Mouse (Mus musculus): Measurements from ENCODE around the gene Bid. TPM values are rescaled to one million over a fixed set of nuclear protein-coding genes. Genes with fewer than 3 reads are reported as not detected.

The Bid gene
- polyA plus RNA-seq, 1 experiment from 2014 or later = 17.5 TPM

DNA sequence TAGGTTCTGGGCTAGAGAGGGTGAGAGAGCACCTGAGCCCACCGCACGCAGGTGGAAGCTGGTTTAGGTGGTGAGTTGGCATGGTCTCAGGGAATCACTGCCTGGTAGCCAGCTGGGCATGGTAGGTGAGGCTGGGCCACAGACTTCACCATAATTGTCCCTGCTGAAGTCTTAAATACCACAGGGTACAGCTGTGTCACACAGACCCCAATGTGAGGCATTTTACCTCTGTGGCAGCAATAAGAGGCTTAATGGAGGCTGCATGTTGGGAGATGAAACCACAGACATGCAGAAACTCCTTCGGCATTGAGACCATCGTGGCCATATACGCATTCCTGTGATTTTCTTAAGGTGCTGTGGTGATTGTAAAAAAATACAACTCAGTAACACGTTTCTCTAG lies 35.8 kb upstream of the Bid start:
- WGBS = 92% methylated on average over 6 of the region's 6 CpGs
- no peak for DNase-seq (ENCODE audit: low spot score)
- no peak for ATAC-seq (ENCODE audit: insufficient read depth, low FRiP score, low TSS enrichment)
- Histone ChIP-seq H3K4me3 (ENCODE audit: low read depth, low read length) (no peak overlapping the region), H3K27ac (ENCODE audit: low read depth, low read length) (no peak overlapping the region), H3K4me1 (ENCODE audit: control insufficient read depth, insufficient read depth, low read length) (no peaks in the 10 kb centered on the region), H3K36me3 (ENCODE audit: control insufficient read depth, insufficient read depth, low read length) (no peaks in the 10 kb centered on the region), H3K27me3 (ENCODE audit: control insufficient read depth, insufficient read depth, low read length) (no peaks in the 10 kb centered on the region), H3K9ac (ENCODE audit: low read length) (no peak overlapping the region), H3K9me3 (ENCODE audit: control insufficient read depth, low read length) (no peaks in the 10 kb centered on the region), H3K4me2 (ENCODE audit: low read depth) (no peak overlapping the region)

DNA sequence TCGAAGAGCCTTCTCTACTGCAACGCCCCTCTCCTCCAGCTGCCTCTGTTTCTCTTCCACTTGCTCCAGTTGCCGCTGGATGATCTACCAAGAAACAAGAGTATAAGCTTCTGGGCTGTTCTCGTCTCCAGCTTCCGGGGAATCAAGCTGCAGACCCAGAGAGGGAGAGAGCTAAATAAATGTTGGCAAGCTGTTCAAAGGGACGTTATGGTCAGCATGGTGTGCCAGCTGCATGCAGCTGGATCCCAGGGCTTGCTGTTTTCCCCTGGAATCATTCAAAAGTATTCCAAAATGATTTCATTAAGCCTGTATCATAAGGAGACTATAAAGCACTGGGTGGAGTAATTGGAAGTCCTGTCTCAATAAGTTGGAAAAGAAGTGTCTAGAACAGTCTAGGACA lies 34.7 kb upstream of the Bid start:
- Histone ChIP-seq H3K4me2 (ENCODE audit: low read depth) (no peak overlapping the region), H3K27me3 (ENCODE audit: control insufficient read depth, insufficient read depth, low read length) (no peaks in the 10 kb centered on the region), H3K27ac (ENCODE audit: low read depth, low read length) (no peak overlapping the region), H3K4me1 (ENCODE audit: control insufficient read depth, insufficient read depth, low read length) (no peaks in the 10 kb centered on the region), H3K9ac (ENCODE audit: low read length) (no peak overlapping the region), H3K9me3 (ENCODE audit: control insufficient read depth, low read length) (no peaks in the 10 kb centered on the region), H3K4me3 (ENCODE audit: low read depth, low read length) (no peak overlapping the region), H3K36me3 (ENCODE audit: control insufficient read depth, insufficient read depth, low read length) (no peaks in the 10 kb centered on the region)
- no peak for ATAC-seq (ENCODE audit: insufficient read depth, low FRiP score, low TSS enrichment)
- 91% methylated on average over 6 of the region's 6 CpGs for WGBS
- no peak for DNase-seq (ENCODE audit: low spot score)

DNA sequence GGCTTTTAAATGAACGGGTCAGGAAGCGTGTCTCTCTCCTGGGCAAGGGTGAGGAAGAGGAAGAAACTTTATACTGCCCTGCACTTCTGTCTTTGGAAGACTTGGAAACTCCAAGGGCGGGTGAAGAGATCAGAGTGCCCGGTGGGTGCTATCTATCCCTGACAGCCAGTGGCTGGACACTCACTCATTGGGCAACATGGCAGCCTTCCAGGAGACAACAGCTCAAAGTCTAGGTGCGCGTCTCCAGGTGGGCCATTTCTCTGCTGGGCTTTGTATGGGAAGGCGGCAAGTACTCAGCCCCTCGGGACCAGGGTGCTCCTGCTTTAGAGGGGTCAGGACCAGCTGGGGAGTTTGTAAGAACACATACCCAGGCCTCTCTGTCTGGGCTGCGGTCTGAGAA lies 28.9 kb upstream of the Bid start:
- Histone ChIP-seq H3K4me2 (ENCODE audit: low read depth) (no peak overlapping the region), H3K36me3 (ENCODE audit: control insufficient read depth, insufficient read depth, low read length) (no peaks in the 10 kb centered on the region), H3K4me1 (ENCODE audit: control insufficient read depth, insufficient read depth, low read length) (no peaks in the 10 kb centered on the region), H3K27me3 (ENCODE audit: control insufficient read depth, insufficient read depth, low read length) (no peaks in the 10 kb centered on the region), H3K9ac (ENCODE audit: low read length) (no peak overlapping the region), H3K9me3 (ENCODE audit: control insufficient read depth, low read length) (no peaks in the 10 kb centered on the region), H3K27ac (ENCODE audit: low read depth, low read length) (no peak overlapping the region), H3K4me3 (ENCODE audit: low read depth, low read length) (no peak overlapping the region)
- no peak for ATAC-seq (ENCODE audit: insufficient read depth, low FRiP score, low TSS enrichment)
- 94% methylated on average over 9 of the region's 9 CpGs for WGBS
- no peak for DNase-seq (ENCODE audit: low spot score)

DNA sequence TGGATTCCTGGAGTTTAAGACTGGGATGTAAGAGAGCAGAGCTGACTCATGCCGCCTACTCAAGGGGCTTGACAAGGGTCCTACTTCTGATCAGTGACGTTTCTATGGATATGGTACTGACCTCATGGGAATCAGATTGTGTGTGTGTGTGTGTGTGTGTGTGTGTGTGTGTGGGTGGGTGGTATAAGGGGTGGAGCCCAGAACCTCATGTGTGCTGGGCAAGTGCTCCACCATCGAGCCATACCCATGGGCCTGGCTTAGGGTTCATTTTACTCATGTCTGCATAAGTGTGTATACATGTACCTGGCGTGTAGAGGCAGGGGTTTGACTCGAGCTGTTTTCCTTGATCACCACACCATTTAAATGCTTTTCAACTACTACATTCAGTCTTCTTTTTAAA lies 27.3 kb upstream of the Bid start:
- Histone ChIP-seq H3K9me3 (ENCODE audit: control insufficient read depth, low read length) (no peaks in the 10 kb centered on the region), H3K4me2 (ENCODE audit: low read depth) (no peak overlapping the region), H3K9ac (ENCODE audit: low read length) (no peak overlapping the region), H3K27ac (ENCODE audit: low read depth, low read length) (no peak overlapping the region), H3K27me3 (ENCODE audit: control insufficient read depth, insufficient read depth, low read length) (no peaks in the 10 kb centered on the region), H3K4me3 (ENCODE audit: low read depth, low read length) (no peak overlapping the region), H3K4me1 (ENCODE audit: control insufficient read depth, insufficient read depth, low read length) (no peaks in the 10 kb centered on the region), H3K36me3 (ENCODE audit: control insufficient read depth, insufficient read depth, low read length) (no peaks in the 10 kb centered on the region)
- WGBS = 94% methylated on average over 5 of the region's 5 CpGs
- DNase-seq (ENCODE audit: low spot score) = no peak
- ATAC-seq (ENCODE audit: insufficient read depth, low FRiP score, low TSS enrichment) = no peak

DNA sequence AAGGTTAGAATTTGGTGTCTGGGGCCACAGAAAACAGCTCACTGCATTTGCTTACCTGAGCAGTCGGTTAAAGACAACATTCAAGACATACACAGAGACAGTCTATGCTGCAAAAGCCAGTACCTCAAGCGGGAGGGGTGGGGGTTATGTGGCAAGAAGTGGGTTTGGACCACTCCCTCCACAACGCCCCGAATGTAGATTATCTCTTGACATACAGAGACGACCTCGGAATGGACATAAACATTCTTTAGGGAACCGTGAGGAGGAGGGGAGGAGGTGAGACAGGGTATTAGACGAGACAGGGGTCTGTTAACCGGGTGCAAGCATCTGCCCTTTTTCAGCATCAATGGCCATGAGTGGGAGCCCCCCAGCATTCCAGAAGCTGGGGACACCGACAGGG lies 26.9 kb upstream of the Bid start:
- H3K27me3 ChIP-seq (ENCODE audit: control insufficient read depth, insufficient read depth, low read length) = no peaks in the 10 kb centered on the region
- H3K27ac ChIP-seq (ENCODE audit: low read depth, low read length) = no peak overlapping the region
- ATAC-seq (ENCODE audit: insufficient read depth, low FRiP score, low TSS enrichment) (no peak), DNase-seq (ENCODE audit: low spot score) (no peak)
- no peaks in the 10 kb centered on the region for H3K4me1 ChIP-seq (ENCODE audit: control insufficient read depth, insufficient read depth, low read length)
- H3K36me3 ChIP-seq (ENCODE audit: control insufficient read depth, insufficient read depth, low read length) = no peaks in the 10 kb centered on the region
- no peak overlapping the region for H3K4me2 ChIP-seq (ENCODE audit: low read depth)
- no peak overlapping the region for H3K4me3 ChIP-seq (ENCODE audit: low read depth, low read length)
- WGBS = 87% methylated on average over 10 of the region's 10 CpGs
- no peak overlapping the region for H3K9ac ChIP-seq (ENCODE audit: low read length)
- no peaks in the 10 kb centered on the region for H3K9me3 ChIP-seq (ENCODE audit: control insufficient read depth, low read length)

DNA sequence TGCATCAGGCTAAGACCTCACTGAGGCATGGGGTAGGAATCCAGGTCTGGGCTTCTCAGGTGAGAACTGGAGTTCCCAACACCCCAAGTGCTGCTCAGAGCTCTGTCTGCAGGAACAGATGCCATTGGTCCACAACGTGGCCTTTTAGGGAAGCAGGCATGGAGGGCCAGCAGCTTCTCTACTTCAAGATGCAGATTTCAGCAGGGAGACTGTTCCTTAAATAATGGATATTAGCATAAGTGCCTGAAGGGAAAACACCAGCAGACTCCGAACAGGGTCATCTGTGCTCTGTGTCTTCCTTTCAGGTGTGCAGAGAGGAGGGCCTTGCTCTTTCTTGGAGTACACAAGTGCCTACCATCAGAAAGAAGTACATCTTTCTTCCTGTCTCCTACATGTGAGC lies 26.4 kb upstream of the Bid start:
- no peaks in the 10 kb centered on the region for H3K36me3 ChIP-seq (ENCODE audit: control insufficient read depth, insufficient read depth, low read length)
- no peaks in the 10 kb centered on the region for H3K9me3 ChIP-seq (ENCODE audit: control insufficient read depth, low read length)
- no peak for ATAC-seq (ENCODE audit: insufficient read depth, low FRiP score, low TSS enrichment)
- 75% methylated on average over 2 of the region's 2 CpGs for WGBS
- no peak overlapping the region for H3K9ac ChIP-seq (ENCODE audit: low read length)
- H3K27me3 ChIP-seq (ENCODE audit: control insufficient read depth, insufficient read depth, low read length) = no peaks in the 10 kb centered on the region
- H3K4me1 ChIP-seq (ENCODE audit: control insufficient read depth, insufficient read depth, low read length) = no peaks in the 10 kb centered on the region
- H3K4me3 ChIP-seq (ENCODE audit: low read depth, low read length) = no peak overlapping the region
- H3K27ac ChIP-seq (ENCODE audit: low read depth, low read length) = no peak overlapping the region
- DNase-seq (ENCODE audit: low spot score) = no peak
- no peak overlapping the region for H3K4me2 ChIP-seq (ENCODE audit: low read depth)

DNA sequence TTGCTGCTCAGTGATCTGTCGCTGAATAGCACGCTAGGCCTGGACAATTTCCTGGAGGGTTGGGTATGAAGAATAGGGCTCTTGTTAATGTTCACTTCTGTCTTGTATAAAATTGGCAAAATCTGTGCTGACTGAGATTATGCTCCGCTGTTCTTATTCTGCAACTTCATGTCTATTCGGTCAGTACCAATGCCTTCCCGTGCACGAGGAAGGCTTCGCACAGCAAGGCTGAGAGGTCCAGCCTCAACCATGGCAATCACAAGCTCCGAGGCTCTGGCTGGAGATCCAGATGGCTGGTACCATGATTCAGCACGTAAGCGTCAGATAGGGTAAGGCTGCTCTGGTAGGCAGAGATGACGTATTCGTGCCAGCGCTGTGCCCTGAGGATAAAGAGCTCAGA lies 24.9 kb upstream of the Bid start:
- no peak overlapping the region for H3K4me3 ChIP-seq (ENCODE audit: low read depth, low read length)
- no peak for ATAC-seq (ENCODE audit: insufficient read depth, low FRiP score, low TSS enrichment)
- no peaks in the 10 kb centered on the region for H3K4me1 ChIP-seq (ENCODE audit: control insufficient read depth, insufficient read depth, low read length)

DNA sequence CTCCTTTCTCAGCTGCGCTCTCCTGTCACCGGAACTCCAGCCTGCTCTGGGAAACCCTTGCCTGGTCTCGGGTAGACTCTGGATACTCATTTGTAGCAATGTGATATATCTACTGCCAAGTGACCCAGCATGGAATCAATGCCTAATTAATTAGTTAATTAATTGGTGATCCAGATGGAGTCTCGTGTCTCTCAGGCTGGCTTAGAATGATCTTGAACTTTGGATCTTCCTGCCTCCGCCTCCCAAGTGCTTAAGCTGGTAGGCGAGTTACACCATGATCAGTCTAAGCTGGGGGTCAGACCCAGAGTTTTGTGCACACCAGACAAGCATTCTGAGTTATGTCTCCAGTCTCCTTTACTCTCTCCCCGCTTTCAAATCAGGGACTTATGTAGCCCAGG lies 24.4 kb upstream of the Bid start:
- ATAC-seq (ENCODE audit: insufficient read depth, low FRiP score, low TSS enrichment) = no peak

More for the DNA sequence above, 24.9 kb upstream of the Bid start:
- Histone ChIP-seq H3K27me3 (ENCODE audit: control insufficient read depth, insufficient read depth, low read length) (no peaks in the 10 kb centered on the region), H3K36me3 (ENCODE audit: control insufficient read depth, insufficient read depth, low read length) (no peaks in the 10 kb centered on the region), H3K4me2 (ENCODE audit: low read depth) (no peak overlapping the region), H3K9ac (ENCODE audit: low read length) (no peak overlapping the region), H3K9me3 (ENCODE audit: control insufficient read depth, low read length) (no peaks in the 10 kb centered on the region), H3K27ac (ENCODE audit: low read depth, low read length) (no peak overlapping the region)
- no peak for DNase-seq (ENCODE audit: low spot score)
- WGBS = 96% methylated on average over 13 of the region's 13 CpGs

DNA sequence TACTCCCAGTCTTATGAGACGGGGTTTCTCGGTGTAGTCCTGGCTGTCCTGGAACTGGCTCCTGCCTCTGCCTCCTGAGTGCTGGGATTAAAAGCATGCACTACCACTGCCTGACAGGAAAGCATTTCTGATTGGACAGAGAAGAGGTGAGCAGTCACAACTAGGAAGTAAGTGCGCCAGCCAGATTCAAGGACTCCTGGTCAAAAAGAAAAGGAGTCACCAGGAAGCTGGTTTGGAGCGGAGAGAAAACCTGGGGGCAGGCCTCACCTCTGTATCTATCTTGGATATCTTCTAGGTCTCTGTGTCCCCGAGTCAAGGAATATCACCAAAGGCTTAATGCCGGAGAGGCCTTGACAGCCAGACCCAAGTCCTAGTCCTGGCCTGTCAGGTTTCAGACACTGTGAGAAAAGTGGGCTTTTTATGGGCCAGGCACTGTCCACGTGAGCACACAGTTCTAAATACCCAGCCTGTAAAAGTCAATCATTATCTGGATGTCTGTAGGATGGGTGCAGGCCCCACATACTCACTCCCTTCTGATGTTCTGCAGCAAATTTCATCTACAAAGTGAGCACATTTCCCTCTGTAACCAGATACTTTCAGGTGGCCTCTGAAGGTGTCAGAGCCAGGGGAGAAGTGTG lies 23.9 kb upstream of the Bid start:
- DNase-seq (ENCODE audit: low spot score) (no peak), ATAC-seq (ENCODE audit: insufficient read depth, low FRiP score, low TSS enrichment) (no peak)
- no peaks in the 10 kb centered on the region for H3K36me3 ChIP-seq (ENCODE audit: control insufficient read depth, insufficient read depth, low read length)
- H3K27me3 ChIP-seq (ENCODE audit: control insufficient read depth, insufficient read depth, low read length) = no peaks in the 10 kb centered on the region
- H3K9me3 ChIP-seq (ENCODE audit: control insufficient read depth, low read length) = no peaks in the 10 kb centered on the region
- H3K4me1 ChIP-seq (ENCODE audit: control insufficient read depth, insufficient read depth, low read length) = no peaks in the 10 kb centered on the region
- H3K27ac ChIP-seq (ENCODE audit: low read depth, low read length) = no peak overlapping the region
- 90% methylated on average over 7 of the region's 7 CpGs for WGBS
- H3K4me3 ChIP-seq (ENCODE audit: low read depth, low read length) = no peak overlapping the region
- H3K4me2 ChIP-seq (ENCODE audit: low read depth) = no peak overlapping the region
- H3K9ac ChIP-seq (ENCODE audit: low read length) = no peak overlapping the region

More for the DNA sequence above, 24.4 kb upstream of the Bid start:
- no peak for DNase-seq (ENCODE audit: low spot score)
- Histone ChIP-seq H3K4me1 (ENCODE audit: control insufficient read depth, insufficient read depth, low read length) (no peaks in the 10 kb centered on the region), H3K27me3 (ENCODE audit: control insufficient read depth, insufficient read depth, low read length) (no peaks in the 10 kb centered on the region), H3K4me3 (ENCODE audit: low read depth, low read length) (no peak overlapping the region), H3K4me2 (ENCODE audit: low read depth) (no peak overlapping the region), H3K36me3 (ENCODE audit: control insufficient read depth, insufficient read depth, low read length) (no peaks in the 10 kb centered on the region), H3K9ac (ENCODE audit: low read length) (no peak overlapping the region), H3K27ac (ENCODE audit: low read depth, low read length) (no peak overlapping the region), H3K9me3 (ENCODE audit: control insufficient read depth, low read length) (no peaks in the 10 kb centered on the region)
- WGBS = 84% methylated on average over 7 of the region's 7 CpGs

Measured in neural tube, embryonic 11.5 days (tissue).